In genomic region chr15:59263433-59264328, GRCm38 (mm10) we compare ENCODE assay signal across 8 mouse cellular contexts.
DNase-seq lines count a peak whose midpoint lies in the region; ATAC-seq lines count a peak whose summit lies in the region.

No protein-coding gene starts in this region.

- ATAC-seq in hematopoietic stem cell, adult 5-6 weeks (replicated peaks in 1 of 2; ENCODE audit: insufficient read depth in 1 of 2, low FRiP score in 2 of 2, low TSS enrichment in 1 of 2, low read depth in 1 of 2, poor library complexity in 2 of 2, severe bottlenecking in 2 of 2), result peak; percentile 94 to 96
- ATAC-seq in lung, embryonic 16.5 days (ENCODE audit: low read depth), result peak; percentile 91
- no peak for ATAC-seq in hindbrain, embryonic 13.5 days (ENCODE audit: low FRiP score)

- H3K4me2 ChIP-seq in lung, embryonic 16.5 days (ENCODE audit: low read depth, low read length), result peak overlapping the region; percentile 38
- H3K4me2 ChIP-seq in hindbrain, embryonic 13.5 days, result no peak overlapping the region

- DNase-seq in spleen, adult 18-20 months, result peak; percentile 43 to 49
- DNase-seq in spleen, adult 12 weeks (ENCODE audit: low spot score), result no peak
- peak; percentile 17 for DNase-seq in c-Kit-positive CD71-positive TER-119-negative erythroid progenitor cells, embryonic 14.5 days (ENCODE audit: low read depth)
- DNase-seq in thymus, postnatal 0 days (ENCODE audit: low spot score), result peak; percentile 84
- DNase-seq in frontal cortex, postnatal 36 days (ENCODE audit: low spot score in 2 of 2), result no peak

- H3K9ac ChIP-seq in lung, embryonic 16.5 days (ENCODE audit: low read length), result peak overlapping the region; percentile 1; the same call in 1 of the 2 replicates
- no peak overlapping the region for H3K9ac ChIP-seq in hindbrain, embryonic 13.5 days

- peak overlapping the region; percentile 89 for H3K27ac ChIP-seq in lung, embryonic 16.5 days (ENCODE audit: low read length)
- H3K27ac ChIP-seq in hindbrain, embryonic 13.5 days, result no peak overlapping the region

- peak overlapping the region; percentile 21 for H3K4me3 ChIP-seq in lung, embryonic 16.5 days (ENCODE audit: low read length)
- H3K4me3 ChIP-seq in hindbrain, embryonic 13.5 days, result no peak overlapping the region

- no peaks in the 10 kb centered on the region for H3K9me3 ChIP-seq in lung, embryonic 16.5 days (ENCODE audit: control insufficient read depth, low read length)
- no peaks in the 10 kb centered on the region for H3K9me3 ChIP-seq in hindbrain, embryonic 13.5 days

- WGBS in lung, embryonic 16.5 days, result 36% methylated on average over 13 of the region's 13 CpGs
- 74% methylated on average over 13 of the region's 13 CpGs for WGBS in hindbrain, embryonic 13.5 days

- H3K36me3 ChIP-seq in lung, embryonic 16.5 days (ENCODE audit: control insufficient read depth, insufficient read depth, low read length), result no peaks in the 10 kb centered on the region
- no peaks in the 10 kb centered on the region for H3K36me3 ChIP-seq in hindbrain, embryonic 13.5 days

- peaks cover 2% of the 10 kb centered on the region; the same call in 1 of the 2 replicates for H3K4me1 ChIP-seq in lung, embryonic 16.5 days (replicated peaks; ENCODE audit: control insufficient read depth, insufficient read depth, low read length)
- H3K4me1 ChIP-seq in hindbrain, embryonic 13.5 days (replicated peaks), result no peaks in the 10 kb centered on the region

- no peaks in the 10 kb centered on the region for H3K27me3 ChIP-seq in lung, embryonic 16.5 days (ENCODE audit: control insufficient read depth, insufficient read depth, low read depth, low read length)
- H3K27me3 ChIP-seq in hindbrain, embryonic 13.5 days, result no peaks in the 10 kb centered on the region

Comparison
In these comparisons a context has a peak if more than half of its experiments do, and no peak if none do; other contexts are left out.
1. DNase-seq: peak in spleen, adult 18-20 months (2 of 2), c-Kit-positive CD71-positive TER-119-negative erythroid progenitor cells, embryonic 14.5 days (single experiment) and thymus, postnatal 0 days (single experiment); none in spleen, adult 12 weeks (single experiment) and frontal cortex, postnatal 36 days (0 of 2).